Mouse (Mus musculus): ENCODE results near the gene Ube2t. TPM values are rescaled to one million over a fixed set of nuclear protein-coding genes. Genes with fewer than 3 reads are reported as not detected.

Gene Ube2t
- polyA plus RNA-seq, 1 experiment from 2014 or later, result 12.8 TPM

DNA sequence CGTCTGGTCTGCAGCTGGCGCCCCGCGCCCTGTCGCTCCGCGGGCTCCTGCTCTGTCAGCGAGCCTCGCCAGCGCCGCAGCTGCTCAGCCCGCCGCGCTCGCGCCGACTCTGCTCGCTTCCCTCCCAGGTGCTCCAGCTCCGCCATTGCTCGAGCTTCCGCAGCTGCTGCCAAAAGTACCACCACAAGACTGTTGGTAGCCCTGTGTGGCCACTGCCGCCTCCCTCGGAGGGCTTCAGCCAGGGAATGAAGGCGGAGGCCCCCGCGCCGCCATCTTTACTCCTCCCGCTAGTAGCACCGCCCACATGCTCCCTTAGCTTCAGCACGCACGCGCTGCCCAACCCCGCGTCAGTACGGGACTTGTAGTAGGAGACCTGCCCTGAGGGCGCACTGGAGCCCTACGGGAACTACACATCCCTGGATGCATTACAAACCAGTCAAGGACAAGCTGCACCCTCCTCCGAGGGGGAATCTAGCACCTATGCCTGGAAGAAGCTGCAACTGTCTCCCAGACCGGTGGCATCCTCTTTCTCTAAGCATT lies 6.7 kb upstream of the Ube2t start, which contains the start of gene Ppp1r12b:
TSS of gene Ppp1r12b (minus strand) at position 306 of the 540 bp plus-strand sequence.
- H3K4me1 ChIP-seq (replicated peaks), result peaks cover 13% of the 10 kb centered on the region
- peak within 1 kb of the TSS; percentile 93 for H3K4me3 ChIP-seq
- H3K27ac ChIP-seq (replicated peaks), result peak within 1 kb of the TSS; percentile 94
- no peaks in the 10 kb centered on the region for H3K27me3 ChIP-seq
- 0 out of 2 replicates have a peak, but pooled peaks cover 2% of the 10 kb centered on the region for H3K36me3 ChIP-seq
- H3K9ac ChIP-seq, result peak within 1 kb of the TSS; percentile 86
- ATAC-seq (ENCODE audit: low FRiP score, low read depth), result peak; percentile 99
- peak within 1 kb of the TSS; percentile 82 for H3K4me2 ChIP-seq
- no peaks in the 10 kb centered on the region for H3K9me3 ChIP-seq
- WGBS, result under 1% methylated on average over 39 of the region's 39 CpGs

GRCm38 (mm10) chr1:134960634-134961033 lies 1.7 kb upstream of the Ube2t start:
- Histone ChIP-seq H3K9me3 (no peaks in the 10 kb centered on the region), H3K4me1 (replicated peaks) (peaks cover 11% of the 10 kb centered on the region), H3K9ac (no peak overlapping the region), H3K4me3 (no peak overlapping the region), H3K27ac (replicated peaks) (no peak overlapping the region), H3K27me3 (peaks cover 8% of the 10 kb centered on the region; the same call in 1 of the 2 replicates), H3K4me2 (no peak overlapping the region), H3K36me3 (no peaks in the 10 kb centered on the region)
- no peak for ATAC-seq (ENCODE audit: low FRiP score, low read depth)
- 65% methylated on average over 7 of the region's 7 CpGs for WGBS

- Histone ChIP-seq H3K27me3 (peaks cover 8% of the 10 kb centered on the region; the same call in 1 of the 2 replicates), H3K9ac (peak overlapping the region; percentile 46), H3K27ac (replicated peaks) (no peak overlapping the region), H3K4me1 (replicated peaks) (peaks cover 11% of the 10 kb centered on the region), H3K4me3 (peak overlapping the region; percentile 67), H3K9me3 (no peaks in the 10 kb centered on the region), H3K4me2 (peak overlapping the region; percentile 68), H3K36me3 (no peaks in the 10 kb centered on the region)
- 4% methylated on average over 11 of the region's 11 CpGs for WGBS
- peak; percentile 49; the same call in 1 of the 2 replicates for ATAC-seq (ENCODE audit: low FRiP score, low read depth)
These were observed 456 bp downstream of the Ube2t start for GRCm38 (mm10) chr1:134962821-134963220.

- 95% methylated on average over 2 of the region's 2 CpGs for WGBS
- no peak overlapping the region for H3K4me2 ChIP-seq
- H3K27ac ChIP-seq (replicated peaks), result no peak overlapping the region
- no peak overlapping the region for H3K4me3 ChIP-seq
- no peak for ATAC-seq (ENCODE audit: low FRiP score, low read depth)
- no peak overlapping the region for H3K9ac ChIP-seq
- H3K27me3 ChIP-seq, result peaks cover 8% of the 10 kb centered on the region; the same call in 1 of the 2 replicates
- no peaks in the 10 kb centered on the region for H3K9me3 ChIP-seq
- H3K4me1 ChIP-seq (replicated peaks), result peaks cover 11% of the 10 kb centered on the region
- 0 out of 2 replicates have a peak, but pooled peaks cover 3% of the 10 kb centered on the region for H3K36me3 ChIP-seq
These were observed 3.1 kb downstream of the Ube2t start for GRCm38 (mm10) chr1:134965430-134965829.

GRCm38 (mm10) chr1:134972920-134973319 lies 10.6 kb downstream of the Ube2t start:
- WGBS, result 73% methylated on average over 1 of the region's 1 CpGs
- Histone ChIP-seq H3K27ac (replicated peaks) (no peak overlapping the region), H3K36me3 (0 out of 2 replicates have a peak, but pooled peaks cover 3% of the 10 kb centered on the region), H3K9ac (no peak overlapping the region), H3K4me3 (no peak overlapping the region), H3K9me3 (no peaks in the 10 kb centered on the region), H3K4me2 (no peak overlapping the region), H3K27me3 (no peaks in the 10 kb centered on the region), H3K4me1 (replicated peaks) (no peaks in the 10 kb centered on the region)
- no peak for ATAC-seq (ENCODE audit: low FRiP score, low read depth)

DNA sequence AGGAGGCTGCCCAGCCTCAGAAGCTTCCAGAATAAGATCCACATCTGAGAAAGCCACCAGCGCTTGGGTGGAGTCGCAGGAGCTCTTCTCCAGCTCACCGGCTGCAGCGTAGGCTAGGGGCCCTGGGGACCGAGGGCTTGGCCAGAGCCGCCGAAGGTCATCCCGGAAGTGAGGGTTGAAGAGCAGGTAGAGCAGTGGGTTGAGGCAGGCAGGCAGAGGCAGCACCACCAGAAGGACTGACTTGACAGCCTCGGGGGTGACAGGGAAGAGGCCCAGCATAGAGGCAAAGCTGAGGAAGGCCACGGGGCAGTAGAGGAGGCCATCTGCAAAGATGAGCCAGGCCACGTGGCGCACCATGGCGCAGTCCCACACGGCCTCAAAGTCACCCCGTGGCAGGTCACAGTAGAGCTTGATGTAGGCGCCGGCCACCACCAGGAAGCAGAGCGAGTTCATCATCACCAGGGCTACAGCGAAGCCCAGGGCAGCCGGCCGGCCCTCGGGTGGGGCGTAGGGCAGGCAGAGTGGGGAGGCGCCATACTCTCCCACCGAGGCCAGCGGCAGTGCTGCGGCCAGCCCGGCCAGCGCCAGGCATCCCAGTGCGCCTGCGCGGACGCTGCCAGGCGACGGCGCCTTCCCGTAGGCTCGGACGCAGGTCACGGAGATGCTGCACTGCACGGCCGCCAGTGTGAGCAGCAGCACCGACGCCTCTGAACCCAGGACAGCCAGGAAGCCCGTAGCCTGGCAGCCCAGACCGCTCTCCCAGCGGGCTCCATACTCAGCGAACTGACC lies 25.0 kb downstream of the Ube2t start:
- peaks cover 9% of the 10 kb centered on the region; the same call in 1 of the 2 replicates for H3K27me3 ChIP-seq
- 31% methylated on average over 48 of the region's 48 CpGs for WGBS
- H3K9me3 ChIP-seq, result no peaks in the 10 kb centered on the region
- H3K27ac ChIP-seq (replicated peaks), result no peak overlapping the region
- peak; percentile 87 for ATAC-seq (ENCODE audit: low FRiP score, low read depth)
- H3K36me3 ChIP-seq, result no peaks in the 10 kb centered on the region
- H3K4me3 ChIP-seq, result peak overlapping the region; percentile 34
- peak overlapping the region; percentile 78 for H3K4me2 ChIP-seq
- H3K9ac ChIP-seq, result peak overlapping the region; percentile 36
- H3K4me1 ChIP-seq (replicated peaks), result peaks cover 5% of the 10 kb centered on the region; the same call in 1 of the 2 replicates

GRCm38 (mm10) chr1:134987962-134988341 lies 25.6 kb downstream of the Ube2t start:
- Histone ChIP-seq H3K27ac (replicated peaks) (no peak overlapping the region), H3K4me2 (peak overlapping the region; percentile 78), H3K9ac (peak overlapping the region; percentile 36), H3K9me3 (no peaks in the 10 kb centered on the region), H3K4me1 (replicated peaks) (peaks cover 5% of the 10 kb centered on the region; the same call in 1 of the 2 replicates), H3K4me3 (peak overlapping the region; percentile 34), H3K27me3 (peaks cover 9% of the 10 kb centered on the region; the same call in 1 of the 2 replicates), H3K36me3 (no peaks in the 10 kb centered on the region)
- WGBS, result 8% methylated on average over 14 of the region's 14 CpGs
- peak; percentile 39; the same call in 1 of the 2 replicates for ATAC-seq (ENCODE audit: low FRiP score, low read depth)

DNA sequence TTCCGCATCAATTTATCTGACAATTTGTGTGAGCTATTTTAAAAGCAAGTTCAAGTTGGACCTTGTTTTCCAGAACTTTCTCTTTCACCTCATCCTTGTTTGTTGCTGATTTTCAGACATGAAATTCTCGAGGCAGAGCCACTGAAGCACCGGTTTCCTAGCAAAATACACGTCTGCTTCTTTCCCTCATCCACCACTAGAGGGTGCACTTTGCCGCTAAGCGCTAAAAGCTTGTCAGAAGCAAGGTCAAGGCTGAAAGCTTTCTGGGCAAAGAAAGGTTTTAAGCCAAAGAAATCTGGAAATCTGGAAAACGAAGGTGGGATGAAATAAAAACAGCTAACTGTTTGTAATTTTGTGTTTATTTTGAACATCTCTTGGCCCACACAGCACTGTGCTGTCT lies 27.0 kb downstream of the Ube2t start:
- H3K36me3 ChIP-seq, result no peaks in the 10 kb centered on the region
- peaks cover 12% of the 10 kb centered on the region; the same call in 1 of the 2 replicates for H3K27me3 ChIP-seq
- no peaks in the 10 kb centered on the region for H3K9me3 ChIP-seq
- no peak overlapping the region for H3K9ac ChIP-seq
- no peak for ATAC-seq (ENCODE audit: low FRiP score, low read depth)
- H3K4me3 ChIP-seq, result no peak overlapping the region
- no peak overlapping the region for H3K4me2 ChIP-seq
- 8% methylated on average over 7 of the region's 7 CpGs for WGBS
- peaks cover 5% of the 10 kb centered on the region; the same call in 1 of the 2 replicates for H3K4me1 ChIP-seq (replicated peaks)
- H3K27ac ChIP-seq (replicated peaks), result no peak overlapping the region

GRCm38 (mm10) chr1:134992046-134992645 lies 29.8 kb downstream of the Ube2t start:
- no peak for ATAC-seq (ENCODE audit: low FRiP score, low read depth)

DNA sequence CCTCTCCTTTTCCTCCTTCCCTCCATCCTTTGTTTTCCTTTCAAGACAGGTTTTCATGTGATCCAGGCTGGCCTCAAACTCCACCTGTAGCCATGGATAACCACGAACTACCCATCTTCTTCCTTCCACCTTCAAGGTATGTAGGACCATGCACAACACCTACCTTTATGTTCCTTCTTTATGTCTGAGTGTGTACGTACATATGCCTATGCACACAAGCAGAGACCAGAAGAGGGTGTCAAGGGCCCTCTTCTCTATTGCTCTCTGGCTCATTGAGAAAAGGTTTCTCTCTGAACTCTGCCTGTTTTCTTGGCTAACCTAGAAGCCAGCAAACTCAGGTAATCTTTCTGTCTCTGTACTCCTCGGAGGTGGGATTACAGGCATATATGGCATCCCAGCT lies 32.4 kb downstream of the Ube2t start:
- Histone ChIP-seq H3K4me2 (no peak overlapping the region), H3K27ac (replicated peaks) (no peak overlapping the region), H3K36me3 (no peaks in the 10 kb centered on the region), H3K9me3 (no peaks in the 10 kb centered on the region), H3K4me1 (replicated peaks) (peaks cover 6% of the 10 kb centered on the region), H3K4me3 (no peak overlapping the region), H3K9ac (no peak overlapping the region), H3K27me3 (peaks cover 9% of the 10 kb centered on the region; the same call in 1 of the 2 replicates)
- ATAC-seq (ENCODE audit: low FRiP score, low read depth), result no peak
- 91% methylated on average over 3 of the region's 3 CpGs for WGBS

More at GRCm38 (mm10) chr1:134992046-134992645, 29.8 kb downstream of the Ube2t start:
- Histone ChIP-seq H3K9ac (no peak overlapping the region), H3K27ac (replicated peaks) (no peak overlapping the region), H3K4me1 (replicated peaks) (peaks cover 11% of the 10 kb centered on the region), H3K4me3 (no peak overlapping the region), H3K36me3 (no peaks in the 10 kb centered on the region), H3K9me3 (no peaks in the 10 kb centered on the region), H3K4me2 (no peak overlapping the region), H3K27me3 (peaks cover 12% of the 10 kb centered on the region; the same call in 1 of the 2 replicates)
- 51% methylated on average over 8 of the region's 8 CpGs for WGBS

- Histone ChIP-seq H3K9ac (no peak overlapping the region), H3K9me3 (no peaks in the 10 kb centered on the region), H3K36me3 (no peaks in the 10 kb centered on the region), H3K4me3 (no peak overlapping the region), H3K4me2 (no peak overlapping the region), H3K27ac (replicated peaks) (0 out of 2 replicates have a peak overlapping the region, but pooled peaks have one; percentile 30), H3K4me1 (replicated peaks) (peaks cover 6% of the 10 kb centered on the region), H3K27me3 (peaks cover 4% of the 10 kb centered on the region; the same call in 1 of the 2 replicates)
- 35% methylated on average over 4 of the region's 4 CpGs for WGBS
- ATAC-seq (ENCODE audit: low FRiP score, low read depth), result no peak
These were observed 33.1 kb downstream of the Ube2t start for GRCm38 (mm10) chr1:134995437-134995836.

Measured in hindbrain, embryonic 15.5 days (tissue).